Mouse (Mus musculus): Measurements from ENCODE around the gene Dlg5.

- TF ChIP-seq GATA1 (IDR thresholded peaks at IDR 0.05; ENCODE audit: borderline replicate concordance, low read length), result no peak
- TF ChIP-seq FLI1 (IDR thresholded peaks at IDR 0.05; ENCODE audit: low read length), result no peak
These were observed 104.0 kb downstream of the Dlg5 start for GRCm38 (mm10) chr14:24141727-24142126.
